Mouse (Mus musculus): ENCODE results near the gene Twf2. TPM values are rescaled to one million over a fixed set of nuclear protein-coding genes. Genes with fewer than 3 reads are reported as not detected.

Twf2 gene
- total RNA-seq, 2 experiments from 2014 or later, result 95.6 to 126 TPM

DNA sequence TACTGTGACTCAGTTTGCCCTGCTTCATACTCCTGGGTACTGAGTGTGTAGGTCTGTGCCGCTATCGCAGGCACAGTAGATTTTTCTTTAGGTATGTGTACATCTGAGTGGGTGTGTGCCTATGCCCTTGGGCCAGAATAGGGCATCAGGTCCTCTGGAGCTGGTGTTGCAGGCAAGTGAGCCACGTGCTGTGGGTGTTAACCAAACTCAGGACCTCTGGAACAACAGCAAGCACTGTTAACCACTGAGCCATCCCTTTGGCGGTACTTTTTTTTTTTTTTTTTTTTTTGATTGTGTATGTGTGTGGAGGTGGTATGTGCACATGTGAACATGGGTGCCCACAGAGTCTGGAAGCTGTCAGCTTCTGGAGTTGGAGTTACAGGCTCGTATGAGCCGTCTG, 25.1 kb upstream of the Twf2 start:
- DNase-seq, result no peak

- DNase-seq, result no peak
Observed at GRCm38 (mm10) chr9:106179454-106179853, 23.5 kb upstream of the Twf2 start.

- DNase-seq, result no peak
Observed at GRCm38 (mm10) chr9:106179964-106180363, 22.9 kb upstream of the Twf2 start.

DNA sequence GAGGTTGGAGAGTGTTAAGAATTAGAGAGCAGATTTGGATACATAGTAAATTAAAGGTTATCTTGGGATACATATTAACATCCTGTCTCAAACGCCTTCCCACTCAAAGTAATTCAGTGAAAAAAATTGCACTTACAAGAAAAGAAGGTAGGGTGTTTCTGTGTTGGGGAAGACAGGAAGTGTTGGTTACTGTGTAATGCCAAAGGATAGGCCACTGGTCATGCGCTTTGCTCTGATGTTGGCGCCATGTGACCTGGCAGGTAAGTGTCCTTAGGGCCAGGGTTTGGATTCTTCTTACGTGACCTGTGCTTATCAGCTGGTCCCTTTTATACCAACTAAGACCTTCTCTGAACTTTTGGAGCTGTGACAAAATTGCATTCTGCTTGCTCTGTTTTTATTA, 20.8 kb upstream of the Twf2 start:
- no peak for DNase-seq

DNA sequence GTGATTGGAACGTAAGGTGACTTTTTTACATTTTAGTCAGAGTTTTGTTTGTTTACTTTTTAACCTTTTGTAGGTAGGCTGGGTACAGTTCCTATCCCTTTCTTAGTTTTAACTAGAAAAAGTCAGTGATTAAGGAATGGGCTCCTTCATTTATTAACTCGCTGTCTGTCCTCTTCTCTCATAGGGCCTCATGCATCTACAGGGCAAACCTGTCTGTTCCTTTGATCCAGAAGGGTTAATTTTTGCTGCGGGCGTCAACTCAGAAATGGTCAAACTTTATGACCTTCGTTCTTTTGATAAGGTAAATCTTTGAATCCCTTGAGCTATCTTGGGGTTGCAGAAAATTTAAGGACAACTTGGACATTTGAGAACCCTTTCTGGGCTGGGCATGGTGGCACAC, 18.9 kb upstream of the Twf2 start:
- no peak for DNase-seq

DNA sequence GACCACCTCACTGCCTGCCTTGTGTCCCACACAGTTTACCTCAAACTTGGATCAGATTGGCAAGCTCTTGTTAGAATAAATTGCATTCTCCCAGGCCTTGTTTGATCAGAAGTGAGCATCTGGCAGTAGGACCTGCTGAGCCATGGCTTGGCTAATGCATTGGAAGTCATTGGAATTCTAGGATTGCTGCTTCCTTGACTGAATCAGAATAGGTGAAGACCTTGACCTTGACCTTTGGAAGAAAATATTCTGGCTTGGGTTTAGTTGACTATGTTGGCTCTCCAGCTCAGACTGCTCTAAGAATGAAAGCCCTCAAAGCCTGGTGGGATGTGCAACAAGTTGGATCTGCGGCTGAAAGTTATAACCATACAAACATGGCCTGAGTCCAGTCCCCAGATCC, 11.6 kb upstream of the Twf2 start:
- no peak for DNase-seq

DNA sequence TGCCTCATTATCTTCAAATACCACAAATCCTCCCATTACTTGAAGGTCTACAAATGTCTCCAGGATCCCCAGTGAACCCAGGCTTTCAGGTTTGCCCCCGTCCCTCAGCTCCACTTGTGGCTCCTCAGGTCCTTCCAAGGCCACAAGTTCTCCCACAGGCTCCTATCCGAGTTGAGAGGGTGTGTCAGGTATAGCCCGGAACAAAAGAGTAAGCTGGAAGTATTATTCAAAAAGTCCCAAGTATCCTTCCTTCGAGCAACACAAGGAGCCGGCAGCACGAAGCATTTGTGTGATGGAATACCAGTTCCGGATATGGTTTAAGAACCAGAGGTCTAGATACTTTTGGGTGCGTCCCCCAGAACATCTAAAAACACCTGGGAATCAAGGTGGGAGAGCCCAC, 10.9 kb upstream of the Twf2 start:
- DNase-seq, result no peak

GRCm38 (mm10) chr9:106192998-106193397, 9.9 kb upstream of the Twf2 start:
- no peak for DNase-seq

DNA sequence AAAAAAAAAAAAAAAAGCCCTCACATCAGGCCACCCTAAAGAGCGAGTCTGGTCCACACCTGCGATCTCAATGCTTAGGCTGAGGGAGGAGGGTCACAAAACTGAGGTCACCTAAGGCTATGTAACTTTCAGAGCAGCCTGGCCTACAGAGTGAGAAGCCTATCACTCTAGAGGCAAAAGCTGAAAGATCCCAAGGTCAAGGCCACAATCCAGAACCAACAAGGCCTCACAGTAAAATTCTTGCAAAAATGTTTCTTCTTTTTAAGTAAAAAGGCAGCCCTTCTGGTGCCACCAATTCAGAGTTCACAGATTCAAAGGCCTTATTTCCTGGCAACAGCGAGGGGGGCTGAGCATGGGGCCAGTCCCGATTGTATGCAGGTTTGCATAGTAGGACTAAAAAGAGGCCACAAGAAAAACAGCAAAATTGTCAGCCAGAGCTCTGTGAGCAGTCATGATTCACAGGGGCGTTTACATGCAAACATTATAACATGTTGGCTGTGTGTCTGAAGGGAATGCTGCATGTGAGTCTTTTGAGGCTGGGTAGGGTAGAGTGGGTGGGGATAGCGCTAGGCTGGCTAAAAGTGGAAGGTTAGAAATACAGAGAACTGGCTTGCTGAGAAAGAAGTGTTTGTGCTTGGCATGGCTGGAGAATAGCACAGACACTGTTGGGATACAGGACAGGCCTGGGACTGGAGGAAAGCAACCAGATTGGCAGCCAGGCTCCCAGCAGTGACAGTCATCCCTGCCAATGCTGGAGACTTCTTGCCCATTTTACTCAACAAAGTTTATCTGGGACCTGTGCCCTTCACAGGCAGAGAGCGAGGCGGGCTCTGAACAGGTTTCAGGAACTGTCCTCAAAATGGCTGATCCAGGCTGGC, 8.7 kb upstream of the Twf2 start:
- no peak for DNase-seq

DNA sequence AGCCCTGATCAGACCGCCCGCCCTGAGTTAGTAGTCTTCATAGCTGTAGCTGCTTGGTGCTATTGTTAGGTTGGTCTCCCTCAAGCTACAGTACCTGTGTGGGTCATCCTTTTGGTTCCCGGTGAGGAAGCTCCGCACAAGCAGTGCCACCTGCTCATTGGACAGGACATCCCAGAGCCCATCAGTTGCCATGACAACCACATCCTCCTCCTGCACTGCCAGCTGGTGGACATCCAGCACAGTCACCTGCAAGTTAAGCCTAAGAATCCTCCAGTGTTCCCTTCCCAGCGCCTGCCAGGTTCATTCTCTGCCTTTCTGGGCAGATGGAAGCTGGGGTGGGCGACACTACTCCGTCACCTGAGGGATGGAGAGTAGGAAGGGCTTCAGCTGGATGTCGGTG, 7.2 kb upstream of the Twf2 start:
- DNase-seq, result no peak

- no peak for DNase-seq
Observed at GRCm38 (mm10) chr9:106197081-106197713, 5.7 kb upstream of the Twf2 start.

DNA sequence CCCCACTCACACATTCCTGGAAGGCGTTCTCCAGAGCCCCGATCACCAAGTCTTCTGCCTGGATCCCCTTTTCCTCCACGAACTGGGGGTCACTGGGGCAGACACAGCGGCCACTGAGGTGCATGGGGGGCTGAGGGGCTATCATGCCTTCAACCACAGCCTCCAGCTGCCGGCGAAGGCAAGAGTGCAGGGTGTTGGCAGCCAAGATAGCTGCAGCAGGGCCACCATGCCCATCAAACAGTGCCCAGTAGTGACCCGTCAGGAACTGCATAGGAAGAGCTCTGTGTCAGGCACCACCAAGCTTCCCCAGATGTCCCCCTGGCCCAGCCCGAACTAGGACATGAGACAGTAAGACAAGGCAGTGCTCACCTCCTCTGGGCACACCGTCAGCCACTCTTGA, 5.2 kb upstream of the Twf2 start:
- no peak for DNase-seq

GRCm38 (mm10) chr9:106198962-106199458, 3.9 kb upstream of the Twf2 start:
- peak; percentile 80 for DNase-seq

DNA sequence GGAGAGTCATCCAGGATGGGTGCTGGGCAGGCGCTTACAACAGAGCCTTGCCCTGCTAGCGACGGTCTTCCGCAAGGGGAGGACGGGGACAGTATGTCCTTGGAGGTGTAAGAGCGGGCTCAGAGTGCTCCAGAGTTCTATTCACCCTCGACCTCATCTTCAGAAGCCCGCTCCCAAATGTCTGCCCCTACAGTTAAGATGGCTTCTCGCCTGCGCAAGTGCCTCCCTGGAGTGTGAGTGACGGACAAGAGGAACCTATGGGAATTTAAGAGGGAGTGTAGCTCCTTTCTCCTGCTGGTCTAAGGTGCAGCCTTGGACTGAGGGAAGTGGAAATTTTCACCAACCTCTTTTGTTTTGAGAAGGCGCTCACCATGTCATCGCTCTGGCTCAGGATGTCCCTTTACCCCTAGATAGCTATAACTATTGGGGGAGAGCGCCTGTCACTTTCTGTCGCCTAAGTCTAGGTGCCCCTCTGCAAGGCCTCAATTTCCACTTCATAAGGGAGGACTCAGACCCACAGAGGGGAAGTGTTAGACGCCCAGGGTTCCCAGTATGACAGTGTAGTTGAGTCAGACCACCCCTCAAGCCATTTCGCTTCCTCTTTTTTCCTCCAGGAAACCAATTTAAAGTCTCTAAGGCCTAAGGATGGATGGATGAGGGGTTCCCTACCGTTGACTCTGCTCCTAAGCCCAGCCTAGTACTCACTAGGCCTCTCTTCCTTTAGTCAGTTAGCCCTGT, 3.2 kb upstream of the Twf2 start, which contains the start of gene Ppm1m:
Gene Ppm1m (minus strand): TSS at position 212 of the 738 bp plus-strand sequence.
- DNase-seq, result no peak

DNA sequence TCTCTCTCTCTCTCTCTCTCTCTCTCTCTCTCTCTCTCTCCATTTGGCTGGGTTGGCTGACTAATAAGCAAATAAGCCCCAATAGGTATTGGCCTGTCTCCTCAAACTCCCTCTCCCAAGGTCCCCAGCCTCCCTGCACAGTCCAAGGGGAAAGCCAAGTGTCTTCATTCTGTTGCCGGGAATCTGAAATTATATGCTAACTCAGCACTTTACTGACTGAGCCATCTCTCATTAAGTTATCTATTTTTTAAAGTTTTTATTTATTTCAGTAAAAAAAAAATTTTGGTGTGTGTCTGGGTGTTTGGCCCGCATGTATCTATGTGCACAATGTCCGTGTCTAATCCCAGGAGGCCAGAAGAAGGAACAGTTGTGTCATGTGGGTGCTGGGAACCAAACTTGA, 1.0 kb upstream of the Twf2 start:
- no peak for DNase-seq

GRCm38 (mm10) chr9:106203990-106204851, 1.3 kb downstream of the Twf2 start:
- DNase-seq, result peak; percentile 60

DNA sequence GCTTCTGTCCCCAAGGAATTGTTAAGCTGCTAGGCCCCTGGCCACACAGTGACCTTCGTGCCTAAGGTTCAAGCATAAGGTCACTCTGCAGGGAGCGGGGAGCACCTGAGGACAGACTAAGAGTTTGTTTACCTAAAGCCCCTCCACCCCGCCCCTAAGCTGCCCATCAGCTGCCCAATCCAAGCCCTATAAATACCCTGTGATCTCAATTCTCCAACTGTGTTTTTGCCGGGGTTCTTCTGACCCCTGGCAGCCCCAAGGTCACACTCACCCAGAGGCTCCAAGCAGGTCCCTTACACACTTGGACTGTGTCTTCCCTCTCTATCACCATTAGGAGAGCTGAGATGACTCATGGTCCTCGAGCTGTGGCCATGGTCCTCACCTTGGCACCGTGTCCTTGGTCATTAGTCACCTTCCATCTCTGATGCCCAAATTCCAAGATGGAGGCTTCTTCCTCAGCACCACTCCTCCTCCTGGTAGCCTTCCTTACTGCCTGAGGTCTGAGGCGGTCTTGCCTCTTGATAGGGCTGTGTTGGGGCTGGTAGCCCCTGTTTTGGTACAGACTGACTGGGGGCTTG, 2.9 kb downstream of the Twf2 start:
- DNase-seq, result no peak

- DNase-seq, result peak; percentile 74
Observed at GRCm38 (mm10) chr9:106206515-106206914, 3.6 kb downstream of the Twf2 start.

DNA sequence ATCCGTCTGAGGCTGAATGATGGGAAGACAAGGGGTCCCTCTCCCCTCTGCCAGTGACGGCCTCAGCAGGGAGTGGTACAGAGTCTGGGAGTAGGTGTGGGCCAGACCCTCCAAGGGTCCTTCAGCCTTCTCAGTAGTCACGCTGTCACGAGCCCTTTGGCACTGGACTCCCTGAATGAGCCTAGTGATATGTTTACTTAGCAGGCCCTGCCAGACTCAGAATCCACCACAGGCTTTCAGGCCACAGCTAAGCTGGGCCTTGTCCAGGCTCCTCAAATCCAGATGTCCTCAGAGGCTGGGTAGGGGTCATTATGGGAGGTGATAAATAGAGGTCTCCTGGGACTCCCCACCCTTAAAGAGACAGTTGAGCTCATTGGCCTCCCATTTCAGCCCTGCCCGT, 5.3 kb downstream of the Twf2 start:
- no peak for DNase-seq

- peak; percentile 50 for DNase-seq
Observed at GRCm38 (mm10) chr9:106209954-106210353, 7.0 kb downstream of the Twf2 start.

DNA sequence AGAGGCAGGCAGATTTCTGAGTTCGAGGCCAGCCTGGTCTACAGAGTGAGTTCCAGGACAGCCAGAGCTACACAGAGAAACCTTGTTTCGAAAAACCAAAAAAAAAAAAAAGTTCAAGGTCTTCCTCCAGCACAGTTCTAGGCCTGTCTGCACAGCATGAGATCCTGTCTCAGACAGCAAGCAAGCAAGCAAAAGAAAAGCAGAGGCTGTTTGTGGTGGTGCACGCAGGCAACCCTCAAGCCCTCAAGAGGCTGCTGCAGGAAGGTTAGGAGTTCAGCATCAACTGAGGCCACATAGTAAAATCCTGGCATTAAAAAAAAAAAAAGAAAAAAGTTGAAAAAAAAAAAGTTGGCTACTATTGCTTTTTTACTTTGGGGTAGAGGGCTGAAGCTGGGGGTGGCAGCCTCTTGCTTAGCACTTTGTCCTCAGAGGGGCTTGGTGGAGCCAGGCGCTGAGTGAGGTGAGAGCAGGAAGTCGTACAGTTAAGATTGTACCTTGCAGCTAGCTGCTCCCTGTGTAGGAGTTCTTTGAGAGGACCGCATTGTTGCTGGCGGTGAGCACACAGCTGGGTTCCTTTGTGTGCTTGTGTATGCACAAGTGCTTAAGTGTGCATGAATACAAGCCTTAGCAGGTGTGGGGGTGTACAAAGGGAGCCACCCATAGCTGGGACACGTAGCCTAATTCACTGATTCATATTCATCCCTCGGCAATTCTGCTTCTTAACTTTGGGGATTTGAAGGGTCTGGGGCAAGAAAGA, 8.1 kb downstream of the Twf2 start:
- DNase-seq, result no peak

Data from gastrocnemius, postnatal 25 days (tissue).